Mouse (Mus musculus): ENCODE data around the gene Usp33. TPM values are rescaled to one million over a fixed set of nuclear protein-coding genes. Genes with fewer than 3 reads are reported as not detected.
"Not testable (repeated sequence)": the region's sequence is repeated elsewhere in the genome, so short reads cannot be mapped to it uniquely, and the experiment has no call there.

The Usp33 gene
- polyA plus RNA-seq, 1 experiment from 2014 or later, result 37.7 TPM

DNA sequence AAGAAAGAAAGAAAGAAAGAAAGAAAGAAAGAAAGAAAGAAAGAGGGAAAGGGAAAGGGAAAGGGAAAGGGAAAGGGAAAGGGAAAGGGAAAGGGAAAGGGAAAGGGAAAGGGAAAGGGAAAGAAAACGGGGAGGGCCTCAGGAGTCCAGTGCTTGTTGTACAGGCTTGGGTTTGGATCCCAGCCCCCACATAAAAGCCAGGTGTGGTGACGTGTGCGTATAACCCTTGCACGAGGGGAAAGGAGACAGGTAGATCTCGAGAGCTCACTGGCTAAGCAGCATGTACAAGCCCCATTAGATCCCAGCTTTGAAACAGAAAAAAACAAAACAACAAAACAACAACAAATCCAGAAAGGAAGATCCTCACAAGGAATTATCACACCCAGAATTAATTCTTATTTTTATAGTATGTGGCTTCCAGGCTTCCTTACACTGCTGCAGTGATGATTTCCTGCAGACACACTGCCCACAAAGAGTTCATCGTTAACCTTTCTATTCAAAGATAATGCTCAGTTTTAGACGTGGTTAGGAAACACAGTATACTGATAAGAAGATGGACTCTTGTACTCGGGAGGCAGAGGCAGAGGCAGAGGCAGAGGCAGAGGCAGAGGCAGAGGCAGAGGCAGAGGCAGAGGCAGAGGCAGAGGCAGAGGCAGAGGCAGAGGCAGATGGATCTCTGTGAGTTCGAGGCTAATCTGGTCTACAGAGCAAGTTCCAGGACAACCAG, 29.7 kb upstream of the Usp33 start:
- not testable (repeated sequence) for H3K9me3 ChIP-seq (replicated peaks); H3K4me3 ChIP-seq; H3K9ac ChIP-seq; H3K27ac ChIP-seq (ENCODE audit: poor library complexity, severe bottlenecking); H3K27me3 ChIP-seq (replicated peaks); ATAC-seq (ENCODE audit: insufficient number of reproducible peaks, low FRiP score); H3K4me2 ChIP-seq; H3K4me1 ChIP-seq (replicated peaks)
- 58% methylated on average over 9 of the region's 9 CpGs for WGBS
- H3K36me3 ChIP-seq, result peaks cover 34% of the 10 kb centered on the region

DNA sequence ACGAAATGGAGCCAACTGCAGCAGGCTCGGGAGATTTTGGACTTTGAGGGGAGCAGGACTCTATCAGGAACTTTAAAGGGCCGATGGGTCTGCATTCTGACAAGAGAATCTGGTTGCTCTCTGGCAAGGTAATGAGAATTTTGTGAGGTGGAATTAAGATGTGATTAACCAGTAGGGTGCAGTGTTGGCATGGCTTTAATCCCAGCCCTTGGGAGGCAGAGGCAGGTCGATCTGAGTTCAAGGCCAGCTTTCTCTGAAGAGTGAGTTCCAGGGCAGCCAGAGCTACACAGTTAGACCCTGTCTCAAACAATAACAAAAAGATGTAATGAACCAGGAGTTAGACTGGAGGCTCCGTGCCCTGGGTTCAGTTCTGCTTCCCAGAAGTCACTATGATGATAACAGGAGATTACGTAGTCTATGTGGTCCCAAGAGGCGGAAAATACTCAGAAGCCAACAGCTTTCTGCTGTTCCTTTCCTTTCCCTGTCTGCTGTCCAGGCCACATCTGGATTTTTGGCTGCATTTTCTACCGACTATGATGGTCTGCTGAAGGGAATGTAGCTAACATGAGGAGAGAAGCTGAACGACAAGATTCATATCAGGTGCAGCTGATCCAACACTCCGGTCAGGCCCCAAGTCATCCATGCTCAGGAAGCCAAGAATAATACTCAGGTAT, 25.2 kb upstream of the Usp33 start:
- WGBS, result 86% methylated on average over 10 of the region's 10 CpGs
- no peaks in the 10 kb centered on the region for H3K4me1 ChIP-seq (replicated peaks)
- H3K4me2 ChIP-seq, result no peak overlapping the region
- no peak overlapping the region for H3K27ac ChIP-seq (ENCODE audit: poor library complexity, severe bottlenecking)
- no peaks in the 10 kb centered on the region for H3K27me3 ChIP-seq (replicated peaks)
- ATAC-seq (ENCODE audit: insufficient number of reproducible peaks, low FRiP score), result no peak
- H3K9me3 ChIP-seq (replicated peaks), result no peaks in the 10 kb centered on the region
- H3K4me3 ChIP-seq, result no peak overlapping the region
- H3K36me3 ChIP-seq, result peaks cover 34% of the 10 kb centered on the region
- no peak overlapping the region for H3K9ac ChIP-seq

DNA sequence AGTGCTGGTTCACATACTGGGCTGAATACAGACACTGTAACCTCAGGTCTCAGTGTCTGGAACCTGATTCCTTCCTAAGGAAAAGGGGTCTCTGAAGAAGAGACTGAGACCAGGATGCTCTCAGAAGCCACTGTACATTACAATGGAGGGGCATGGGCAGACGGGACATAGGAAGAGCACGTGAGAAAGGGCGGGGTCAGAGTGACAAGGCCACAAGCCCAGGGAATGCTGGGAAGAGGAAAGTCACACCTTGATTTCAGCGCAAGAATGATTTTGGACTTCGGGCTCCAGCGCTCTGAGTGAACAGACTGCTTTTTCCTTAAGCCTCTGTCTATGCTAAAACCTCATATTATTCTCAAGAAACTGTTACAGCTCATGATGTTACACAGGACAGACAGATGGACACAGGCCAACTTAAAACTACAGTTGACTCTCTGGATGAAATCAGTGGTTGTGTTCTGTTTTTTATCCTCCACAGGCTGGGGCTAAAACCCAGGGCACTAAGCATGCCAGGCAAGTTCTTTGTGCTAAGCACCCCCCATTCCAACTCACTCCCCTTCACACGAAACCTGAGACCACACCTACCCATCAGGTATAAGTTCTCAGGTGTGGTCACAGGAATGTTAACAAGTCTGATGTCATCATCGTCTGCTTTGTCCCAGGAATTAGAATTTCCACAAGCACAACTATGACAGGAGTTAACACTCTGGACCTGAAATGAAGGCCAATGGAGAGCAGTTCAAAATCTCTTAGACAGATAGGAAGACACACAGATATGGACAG, 24.3 kb upstream of the Usp33 start:
- Histone ChIP-seq H3K9ac (no peak overlapping the region), H3K4me2 (no peak overlapping the region), H3K4me3 (no peak overlapping the region), H3K36me3 (peaks cover 32% of the 10 kb centered on the region), H3K9me3 (replicated peaks) (no peaks in the 10 kb centered on the region), H3K27me3 (replicated peaks) (no peaks in the 10 kb centered on the region), H3K27ac (ENCODE audit: poor library complexity, severe bottlenecking) (no peak overlapping the region), H3K4me1 (replicated peaks) (no peaks in the 10 kb centered on the region)
- ATAC-seq (ENCODE audit: insufficient number of reproducible peaks, low FRiP score), result no peak
- 91% methylated on average over 8 of the region's 8 CpGs for WGBS

DNA sequence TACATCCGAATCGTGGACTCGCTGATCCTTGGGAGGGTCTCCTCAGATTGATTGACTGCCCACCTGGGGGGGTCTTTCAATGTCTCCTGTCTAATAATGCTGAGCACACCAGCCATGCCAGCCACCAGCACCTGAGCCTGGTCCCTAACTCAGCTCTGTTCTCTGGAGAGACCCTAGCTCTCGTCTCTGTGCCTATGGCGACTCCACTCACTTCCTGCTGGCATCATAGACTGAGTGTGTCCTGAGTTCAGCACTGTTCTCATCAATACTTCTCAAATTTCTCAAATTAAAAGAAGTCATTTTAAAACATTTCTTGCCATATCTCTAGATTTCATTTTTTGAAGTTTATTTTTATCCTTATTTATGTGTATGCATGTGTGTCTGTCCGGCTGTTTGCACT, 14.2 kb upstream of the Usp33 start:
- 93% methylated on average over 6 of the region's 6 CpGs for WGBS
- Histone ChIP-seq H3K4me2 (no peak overlapping the region), H3K9ac (no peak overlapping the region), H3K9me3 (replicated peaks) (no peaks in the 10 kb centered on the region), H3K27me3 (replicated peaks) (no peaks in the 10 kb centered on the region), H3K27ac (ENCODE audit: poor library complexity, severe bottlenecking) (no peak overlapping the region), H3K4me3 (no peak overlapping the region), H3K4me1 (replicated peaks) (no peaks in the 10 kb centered on the region), H3K36me3 (peaks cover 45% of the 10 kb centered on the region)
- ATAC-seq (ENCODE audit: insufficient number of reproducible peaks, low FRiP score), result no peak

DNA sequence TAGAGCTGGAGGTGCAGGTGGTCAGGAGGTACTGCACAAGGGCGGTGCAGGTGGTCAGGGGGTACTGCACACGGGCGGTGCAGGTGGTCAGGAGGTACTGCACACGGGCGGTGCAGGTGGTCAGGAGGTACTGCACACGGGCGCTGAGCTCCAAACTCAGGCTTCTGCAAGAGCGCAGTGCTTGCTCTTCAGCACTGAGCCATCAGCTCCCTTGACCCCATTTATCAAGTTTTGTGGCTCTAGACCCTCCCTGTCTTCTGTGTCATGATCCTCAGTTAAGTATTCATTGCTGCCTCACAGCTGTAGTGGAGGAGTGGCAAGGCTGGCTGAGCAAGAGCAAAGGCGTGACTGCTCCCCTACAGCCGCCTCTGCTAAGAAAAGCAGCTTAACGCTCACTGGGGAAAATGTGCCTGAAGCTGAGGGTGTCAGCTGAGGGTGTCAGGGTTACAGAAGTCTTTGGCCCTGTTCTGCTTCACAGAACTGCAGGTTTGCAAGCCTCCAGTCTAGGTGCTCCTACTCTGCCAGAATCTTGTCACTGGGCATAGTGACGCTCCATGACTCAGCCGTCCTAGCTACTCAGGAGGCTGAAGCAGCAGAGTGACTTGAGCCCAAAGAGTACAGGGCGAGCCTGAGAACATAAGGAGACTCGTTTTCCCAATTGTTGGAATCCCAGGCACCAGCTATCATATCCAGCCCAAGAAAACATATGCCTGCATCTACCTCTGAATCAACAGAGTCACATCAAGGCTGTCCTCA, 13.6 kb upstream of the Usp33 start:
- Histone ChIP-seq H3K4me1 (replicated peaks) (no peaks in the 10 kb centered on the region), H3K4me3 (no peak overlapping the region), H3K9ac (no peak overlapping the region), H3K36me3 (peaks cover 51% of the 10 kb centered on the region), H3K27me3 (replicated peaks) (no peaks in the 10 kb centered on the region), H3K4me2 (no peak overlapping the region), H3K27ac (ENCODE audit: poor library complexity, severe bottlenecking) (no peak overlapping the region), H3K9me3 (replicated peaks) (no peaks in the 10 kb centered on the region)
- no peak for ATAC-seq (ENCODE audit: insufficient number of reproducible peaks, low FRiP score)
- WGBS, result 90% methylated on average over 15 of the region's 15 CpGs

DNA sequence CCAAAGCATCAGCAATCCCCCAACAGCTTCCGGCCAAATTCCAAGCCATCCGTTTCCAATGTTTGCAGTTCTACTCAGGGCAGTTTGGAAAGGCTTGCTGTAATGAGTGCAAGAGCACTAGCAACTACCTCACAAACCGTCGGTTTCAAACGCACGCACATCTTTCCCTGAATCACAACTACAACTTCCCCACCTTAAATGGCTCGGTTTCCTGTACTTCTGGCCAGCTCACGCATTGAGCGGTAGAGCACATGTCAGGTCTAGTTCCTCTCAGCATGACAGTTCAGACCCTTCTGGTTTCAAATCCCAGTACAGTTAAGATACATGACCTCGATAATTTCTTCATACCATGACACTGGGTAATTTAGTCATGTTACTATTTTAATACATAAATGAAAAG, 12.6 kb upstream of the Usp33 start:
- Histone ChIP-seq H3K36me3 (peaks cover 52% of the 10 kb centered on the region), H3K27me3 (replicated peaks) (no peaks in the 10 kb centered on the region), H3K9me3 (replicated peaks) (no peaks in the 10 kb centered on the region), H3K27ac (ENCODE audit: poor library complexity, severe bottlenecking) (no peak overlapping the region), H3K4me3 (no peak overlapping the region), H3K9ac (no peak overlapping the region), H3K4me1 (replicated peaks) (no peaks in the 10 kb centered on the region; the same call in 1 of the 2 replicates), H3K4me2 (no peak overlapping the region)
- 90% methylated on average over 10 of the region's 10 CpGs for WGBS
- no peak for ATAC-seq (ENCODE audit: insufficient number of reproducible peaks, low FRiP score)

DNA sequence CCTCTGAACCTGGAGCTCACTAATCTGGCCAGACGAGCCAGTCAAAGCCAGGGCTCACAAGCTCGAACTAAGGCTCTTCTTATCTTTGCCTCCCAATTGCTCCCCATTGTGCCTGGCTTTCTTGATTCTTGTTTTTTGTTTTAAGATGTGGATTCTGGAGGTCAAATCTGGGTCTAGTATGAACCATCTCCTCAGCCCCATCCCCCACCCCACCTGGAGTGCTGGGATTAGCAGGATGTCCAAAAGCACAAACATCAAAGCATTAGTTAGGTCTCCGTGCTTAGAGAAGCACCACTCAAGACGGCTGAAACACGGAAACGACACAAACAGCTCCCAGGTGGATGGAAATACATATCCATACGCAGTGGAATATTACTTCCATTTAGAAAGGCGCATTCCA, 10.2 kb upstream of the Usp33 start:
- no peak overlapping the region for H3K4me2 ChIP-seq
- peaks cover 7% of the 10 kb centered on the region for H3K4me1 ChIP-seq (replicated peaks)
- 71% methylated on average over 8 of the region's 8 CpGs for WGBS
- H3K9me3 ChIP-seq (replicated peaks), result no peaks in the 10 kb centered on the region
- H3K27me3 ChIP-seq (replicated peaks), result no peaks in the 10 kb centered on the region
- no peak for ATAC-seq (ENCODE audit: insufficient number of reproducible peaks, low FRiP score)
- peaks cover 52% of the 10 kb centered on the region for H3K36me3 ChIP-seq
- H3K9ac ChIP-seq, result no peak overlapping the region
- no peak overlapping the region for H3K27ac ChIP-seq (ENCODE audit: poor library complexity, severe bottlenecking)
- H3K4me3 ChIP-seq, result no peak overlapping the region

DNA sequence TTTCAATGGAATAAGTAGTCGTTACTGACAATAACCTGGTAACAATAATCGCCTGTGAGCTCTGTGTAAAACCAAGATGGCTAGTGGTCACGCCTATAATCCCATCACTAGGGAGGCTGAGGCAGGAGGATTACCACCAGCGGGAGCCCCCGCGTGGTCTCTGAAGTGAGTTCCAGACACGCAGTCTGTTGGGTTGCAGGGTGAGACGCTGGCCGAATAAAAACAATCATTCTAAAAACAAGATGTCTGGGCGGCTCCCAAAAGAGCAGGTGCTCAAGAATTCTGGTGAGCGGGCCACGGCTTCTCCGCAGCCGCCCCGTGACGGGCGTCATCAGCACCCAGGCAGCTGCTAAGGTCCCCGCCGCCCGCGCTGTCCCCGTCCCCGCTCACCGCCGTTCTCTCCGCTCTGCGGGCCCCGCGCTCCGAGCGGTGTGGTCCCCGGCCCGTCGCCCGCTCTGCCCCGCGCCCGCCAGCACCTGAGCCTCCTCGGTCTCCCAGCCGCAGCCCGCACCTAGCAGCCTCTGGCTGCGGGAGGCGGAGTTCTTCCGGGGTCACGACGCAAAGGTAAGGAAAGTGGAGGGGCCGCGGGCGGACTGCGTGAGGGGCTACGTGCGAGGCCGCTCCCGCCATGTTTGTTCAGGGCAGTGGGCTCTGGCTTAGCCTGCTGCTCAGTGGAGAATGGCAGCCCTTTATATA, 6.3 kb upstream of the Usp33 start, which contains the start of gene Miga1:
Gene Miga1 (minus strand): TSS at position 546 of the 696 bp plus-strand sequence.
- H3K4me3 ChIP-seq, result peak within 1 kb of the TSS; percentile 79
- WGBS, result 2% methylated on average over 54 of the region's 54 CpGs
- H3K27me3 ChIP-seq (replicated peaks), result no peaks in the 10 kb centered on the region
- H3K9me3 ChIP-seq (replicated peaks), result no peaks in the 10 kb centered on the region
- H3K27ac ChIP-seq (ENCODE audit: poor library complexity, severe bottlenecking), result peak within 1 kb of the TSS; percentile 27; the same call in 1 of the 2 replicates
- peak within 1 kb of the TSS; percentile 76 for H3K9ac ChIP-seq
- ATAC-seq (ENCODE audit: insufficient number of reproducible peaks, low FRiP score), result peak; percentile 83
- peaks cover 7% of the 10 kb centered on the region for H3K4me1 ChIP-seq (replicated peaks)
- peaks cover 26% of the 10 kb centered on the region for H3K36me3 ChIP-seq
- peak within 1 kb of the TSS; percentile 71 for H3K4me2 ChIP-seq

DNA sequence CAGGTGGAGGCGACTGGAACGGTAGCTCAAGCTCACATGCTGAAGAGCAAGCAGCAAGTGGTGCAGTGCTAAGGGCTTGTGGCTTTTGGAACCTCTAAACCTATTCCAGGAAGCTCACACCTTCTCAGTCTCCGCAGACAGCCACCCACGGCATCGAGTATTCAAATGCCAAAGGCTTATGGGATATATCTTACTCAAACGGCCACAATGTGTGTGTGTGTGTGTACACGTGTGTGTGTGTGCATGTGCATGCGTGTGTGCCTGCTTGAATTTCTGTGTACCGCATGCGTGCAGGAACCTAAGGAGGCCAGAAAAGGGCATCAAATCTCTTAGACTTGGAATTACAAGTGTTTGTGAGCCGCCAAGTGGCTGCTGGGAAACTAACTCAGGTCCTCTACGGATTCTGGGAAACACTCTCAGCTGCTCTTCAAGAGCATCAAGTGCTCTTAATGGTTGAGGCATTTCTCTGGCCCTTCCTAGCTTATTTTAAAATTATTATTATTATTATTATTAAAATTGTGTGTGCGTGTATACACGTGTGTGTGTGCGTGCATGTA, 3.2 kb upstream of the Usp33 start:
- no peak overlapping the region for H3K27ac ChIP-seq (ENCODE audit: poor library complexity, severe bottlenecking)
- ATAC-seq (ENCODE audit: insufficient number of reproducible peaks, low FRiP score), result no peak
- H3K4me1 ChIP-seq (replicated peaks), result peaks cover 11% of the 10 kb centered on the region
- H3K36me3 ChIP-seq, result no peaks in the 10 kb centered on the region
- no peaks in the 10 kb centered on the region for H3K27me3 ChIP-seq (replicated peaks)
- WGBS, result 84% methylated on average over 15 of the region's 15 CpGs
- H3K4me2 ChIP-seq, result no peak overlapping the region
- no peaks in the 10 kb centered on the region for H3K9me3 ChIP-seq (replicated peaks)
- no peak overlapping the region for H3K9ac ChIP-seq
- H3K4me3 ChIP-seq, result no peak overlapping the region

DNA sequence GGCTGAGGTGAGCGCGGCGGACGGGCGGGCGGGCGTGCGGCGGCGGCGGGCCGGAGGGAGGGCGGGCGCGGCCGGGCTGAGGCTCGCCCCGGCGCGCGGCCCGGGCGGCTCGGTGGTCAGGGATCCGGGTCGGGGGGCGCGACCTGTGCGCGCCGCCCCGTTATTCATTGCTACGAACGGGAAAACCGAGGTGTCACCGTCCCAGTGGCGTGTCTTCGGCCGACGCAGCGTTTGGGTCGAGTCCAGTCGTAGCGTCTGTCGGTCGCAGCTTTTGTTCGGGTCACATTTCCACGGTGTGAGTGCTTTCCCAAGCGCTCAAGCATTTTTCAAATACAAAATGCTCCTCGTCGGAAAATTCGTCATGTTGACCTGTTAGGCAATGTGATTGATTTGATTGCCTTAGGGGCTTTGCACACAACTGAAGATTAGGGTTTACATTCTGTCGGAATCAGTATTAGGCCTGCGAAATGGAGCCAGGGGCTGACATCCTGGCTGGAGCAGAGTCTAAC, 409 bp downstream of the Usp33 start:
- H3K4me2 ChIP-seq, result peak overlapping the region; percentile 70
- peak overlapping the region; percentile 87 for H3K9ac ChIP-seq
- H3K36me3 ChIP-seq, result no peaks in the 10 kb centered on the region
- H3K9me3 ChIP-seq (replicated peaks), result no peaks in the 10 kb centered on the region
- peak overlapping the region; percentile 83 for H3K4me3 ChIP-seq
- no peaks in the 10 kb centered on the region for H3K27me3 ChIP-seq (replicated peaks)
- H3K27ac ChIP-seq (ENCODE audit: poor library complexity, severe bottlenecking), result peak overlapping the region; percentile 67
- WGBS, result 5% methylated on average over 43 of the region's 54 CpGs
- ATAC-seq (ENCODE audit: insufficient number of reproducible peaks, low FRiP score), result peak; percentile 5; the same call in 1 of the 2 replicates
- H3K4me1 ChIP-seq (replicated peaks), result peaks cover 27% of the 10 kb centered on the region
